Mouse (Mus musculus): Measurements from ENCODE around the gene Tom1l1.

GRCm38 (mm10) chr11:90612118-90612517, 76.0 kb downstream of the Tom1l1 start:
- TF ChIP-seq GATA1 (IDR thresholded peaks at IDR 0.05; ENCODE audit: low read length) (no peak), TAL1 (IDR thresholded peaks at IDR 0.05; ENCODE audit: low read length) (no peak)
